Mouse (Mus musculus) heart, embryonic 11.5 days (tissue): ENCODE data around the gene Cap2. TPM values are rescaled to one million over a fixed set of nuclear protein-coding genes. Genes with fewer than 3 reads are reported as not detected.

Experiments
- ATAC-seq: fragments of 200-750 bp; cut with Nextera tagmentation; replicated peaks from 2 replicates; pipeline ENCODE4 v1.8.0; 2017; ENCODE audit warnings: moderate library complexity; ENCODE audit not compliant: insufficient number of reproducible peaks, low FRiP score, low TSS enrichment
- H3K27ac ChIP-seq: fragments of 300-500 bp; sonication (generic); 2 replicates; pipeline ENCODE4 v1.5.1; 2014; ENCODE audit warnings: mild to moderate bottlenecking, low read depth, low read length
- H3K27me3 ChIP-seq: fragments of 300-500 bp; sonication (generic); 2 replicates; pipeline ENCODE4 v1.6.1; 2014; ENCODE audit warnings: mild to moderate bottlenecking, low read length, mixed read lengths; ENCODE audit not compliant: control insufficient read depth, insufficient read depth
- H3K36me3 ChIP-seq: fragments of 300-500 bp; sonication (generic); 2 replicates; pipeline ENCODE4 v1.6.1; 2014; ENCODE audit warnings: mild to moderate bottlenecking, low read length, moderate library complexity, mixed read lengths; ENCODE audit not compliant: control insufficient read depth, insufficient read depth
- H3K4me1 ChIP-seq: fragments of 300-500 bp; sonication (generic); 2 replicates; pipeline ENCODE4 v1.6.1; 2014; ENCODE audit warnings: low read length; ENCODE audit not compliant: control insufficient read depth, insufficient read depth
- H3K4me2 ChIP-seq: fragments of 300-500 bp; sonication (generic); 2 replicates; pipeline ENCODE4 v1.6.1; 2014; ENCODE audit warnings: mild to moderate bottlenecking, moderate library complexity
- H3K4me3 ChIP-seq: fragments of 300-500 bp; sonication (generic); 2 replicates; pipeline ENCODE4 v1.5.1; 2014; ENCODE audit warnings: low read depth, low read length
- H3K9ac ChIP-seq: fragments of 300-500 bp; sonication (generic); 2 replicates; pipeline ENCODE4 v1.6.1; 2014; ENCODE audit warnings: mild to moderate bottlenecking, low read depth, low read length, moderate library complexity
- H3K9me3 ChIP-seq: fragments of 300-500 bp; sonication (generic); replicated peaks from 2 replicates; pipeline ENCODE4 v1.6.1; 2016; ENCODE audit warnings: low read length; ENCODE audit not compliant: control insufficient read depth
- WGBS: fragments of 180-500 bp; shearing (Covaris S2); extraction: QIAGEN DNeasy Blood & Tissue Kit; methylation state at CpG from one replicate; pipeline ENCODE4 v1.1.7; 2014; ENCODE audit not compliant: insufficient replicate concordance; 5-methylcytosine and 5-hydroxymethylcytosine counted together
- polyA plus RNA-seq: library from polyadenylated mRNA; unstranded; fragments of >200 nt; fragmentation: Nextera tagmentation; extraction: Ambion mirVana; gene quantifications from 2 replicates; pipeline ENCODE4 v1.2.1, GENCODE M21; 2014

The Cap2 gene
- polyA plus RNA-seq, 1 experiment from 2014 or later = 122 TPM

DNA sequence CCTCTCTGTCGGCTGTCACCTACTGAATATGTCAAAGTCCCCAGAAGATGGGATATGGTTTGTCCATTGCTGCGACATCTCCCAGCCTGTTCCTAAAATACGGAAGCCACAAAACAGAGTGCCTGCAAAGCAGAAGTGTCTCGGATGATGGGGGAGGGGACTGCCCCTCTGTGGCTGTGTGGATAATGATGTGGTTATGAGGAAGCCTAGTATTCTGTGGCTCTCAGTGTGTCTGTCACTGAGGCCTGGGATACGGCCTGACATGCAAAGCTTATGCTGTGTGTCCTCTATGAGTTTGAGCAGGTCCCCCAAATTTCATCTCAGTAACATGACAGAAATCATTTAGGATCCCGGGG is 132.5 kb downstream of the Cap2 start:
- no peak overlapping the region for H3K4me2 ChIP-seq
- no peak overlapping the region for H3K9ac ChIP-seq
- no peak for ATAC-seq
- no peak overlapping the region for H3K27ac ChIP-seq
- H3K9me3 ChIP-seq = no peaks in the 10 kb centered on the region
- H3K36me3 ChIP-seq = peaks cover 18% of the 10 kb centered on the region
- 57% methylated on average over 6 of the region's 6 CpGs for WGBS
- no peaks in the 10 kb centered on the region for H3K4me1 ChIP-seq
- no peaks in the 10 kb centered on the region for H3K27me3 ChIP-seq
- no peak overlapping the region for H3K4me3 ChIP-seq

DNA sequence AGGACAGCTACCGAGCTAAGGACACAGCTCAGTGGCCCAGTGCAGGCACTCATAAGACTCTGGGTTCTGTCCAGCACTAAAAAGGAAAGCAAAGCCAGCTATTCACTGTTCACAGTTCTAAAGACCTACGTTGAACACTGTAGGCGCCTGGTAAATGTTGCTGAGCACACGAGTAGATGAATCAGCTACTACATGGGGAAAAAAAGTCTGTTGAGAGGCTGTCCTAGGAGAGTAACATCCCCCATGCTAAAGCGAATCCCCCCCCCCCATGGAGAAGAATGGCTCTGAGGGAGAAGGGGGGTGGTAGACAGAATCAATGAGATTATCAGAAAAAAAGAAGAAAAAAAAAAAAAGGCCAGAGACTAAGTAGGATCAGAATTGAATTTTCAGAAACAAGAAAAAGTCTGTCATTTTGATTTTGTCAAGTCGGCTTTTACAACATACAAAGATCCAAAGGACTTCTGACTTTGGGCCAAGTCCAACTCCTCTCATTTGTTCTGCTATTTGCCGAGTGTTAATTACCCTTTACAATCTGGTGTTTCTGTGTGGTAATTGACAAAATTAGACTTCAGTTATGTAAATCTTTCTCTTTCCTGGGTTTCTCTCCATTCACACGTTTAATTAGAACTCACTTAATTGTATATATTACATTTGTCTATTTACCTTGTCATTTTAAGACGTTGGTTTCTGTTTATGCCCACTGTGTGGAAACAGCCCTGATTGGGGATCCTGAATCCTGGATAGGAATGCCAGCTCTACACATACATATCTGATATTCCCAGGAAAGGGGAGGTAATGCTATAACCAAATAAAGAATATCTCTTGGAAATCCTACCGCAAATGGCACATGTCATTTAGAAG is 139.2 kb downstream of the Cap2 start:
- Histone ChIP-seq H3K4me3 (no peak overlapping the region), H3K4me1 (no peaks in the 10 kb centered on the region), H3K9ac (no peak overlapping the region), H3K9me3 (peaks cover 7% of the 10 kb centered on the region; the same call in 1 of the 2 replicates), H3K36me3 (peaks cover 38% of the 10 kb centered on the region), H3K27ac (no peak overlapping the region), H3K27me3 (no peaks in the 10 kb centered on the region), H3K4me2 (no peak overlapping the region)
- ATAC-seq = no peak
- 90% methylated on average over 10 of the region's 10 CpGs for WGBS

- Histone ChIP-seq H3K9me3 (peaks cover 7% of the 10 kb centered on the region; the same call in 1 of the 2 replicates), H3K4me1 (no peaks in the 10 kb centered on the region), H3K4me2 (no peak overlapping the region), H3K9ac (no peak overlapping the region), H3K4me3 (no peak overlapping the region), H3K27me3 (no peaks in the 10 kb centered on the region), H3K27ac (no peak overlapping the region), H3K36me3 (peaks cover 30% of the 10 kb centered on the region)
- WGBS = 80% methylated on average over 4 of the region's 4 CpGs
- ATAC-seq = no peak
Measured at GRCm38 (mm10) chr13:46642318-46642717, 140.7 kb downstream of the Cap2 start.

DNA sequence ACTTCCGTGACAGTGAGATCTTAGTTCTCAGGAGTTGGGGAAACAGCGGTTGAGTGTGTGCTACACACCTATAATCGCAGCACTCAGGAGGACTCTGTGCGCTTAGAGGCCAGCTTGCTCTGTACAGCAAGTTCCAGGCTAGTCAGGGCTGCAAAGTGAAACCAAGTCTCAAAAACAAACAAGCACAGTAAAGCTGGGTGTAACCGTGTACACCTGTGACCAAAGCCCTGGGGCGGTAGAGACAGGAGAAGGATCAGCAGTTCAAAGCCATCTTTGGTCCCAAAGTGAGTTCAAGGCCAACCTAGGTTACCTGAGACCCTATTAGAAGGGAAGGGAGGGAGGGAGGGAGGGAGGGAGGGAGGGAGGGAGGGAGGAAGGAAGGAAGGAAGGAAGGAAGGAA is 142.5 kb downstream of the Cap2 start:
- H3K4me2 ChIP-seq = no peak overlapping the region
- no peaks in the 10 kb centered on the region for H3K27me3 ChIP-seq
- H3K4me3 ChIP-seq = no peak overlapping the region
- peaks cover 7% of the 10 kb centered on the region; the same call in 1 of the 2 replicates for H3K9me3 ChIP-seq
- H3K27ac ChIP-seq = no peak overlapping the region
- no peak for ATAC-seq
- WGBS = 86% methylated on average over 6 of the region's 6 CpGs
- H3K36me3 ChIP-seq = peaks cover 24% of the 10 kb centered on the region
- H3K9ac ChIP-seq = no peak overlapping the region
- H3K4me1 ChIP-seq = no peaks in the 10 kb centered on the region

DNA sequence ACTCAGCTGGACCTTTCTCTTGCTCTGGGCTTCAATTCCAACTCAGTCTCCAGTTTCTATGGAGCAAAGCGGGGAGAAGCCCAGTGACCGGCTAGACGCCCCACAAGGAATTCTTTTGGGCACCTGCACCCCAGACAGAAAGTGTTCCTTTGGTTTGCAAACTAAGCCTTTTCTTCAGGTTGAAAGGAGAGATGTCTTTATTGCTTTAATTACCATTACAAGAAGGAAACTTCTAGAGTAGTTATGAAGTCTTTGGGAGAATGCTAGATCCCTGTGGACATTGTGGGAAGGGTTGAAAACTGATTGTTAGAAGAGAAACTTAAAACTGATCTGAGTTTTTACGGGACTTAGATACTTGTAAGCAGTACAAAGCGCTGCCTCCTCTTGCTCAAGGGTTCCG is 143.8 kb downstream of the Cap2 start:
- Histone ChIP-seq H3K9ac (no peak overlapping the region), H3K4me1 (no peaks in the 10 kb centered on the region), H3K4me2 (no peak overlapping the region), H3K36me3 (peaks cover 16% of the 10 kb centered on the region), H3K27ac (no peak overlapping the region), H3K27me3 (no peaks in the 10 kb centered on the region), H3K4me3 (no peak overlapping the region), H3K9me3 (peaks cover 7% of the 10 kb centered on the region; the same call in 1 of the 2 replicates)
- no peak for ATAC-seq
- WGBS = 82% methylated on average over 6 of the region's 6 CpGs

DNA sequence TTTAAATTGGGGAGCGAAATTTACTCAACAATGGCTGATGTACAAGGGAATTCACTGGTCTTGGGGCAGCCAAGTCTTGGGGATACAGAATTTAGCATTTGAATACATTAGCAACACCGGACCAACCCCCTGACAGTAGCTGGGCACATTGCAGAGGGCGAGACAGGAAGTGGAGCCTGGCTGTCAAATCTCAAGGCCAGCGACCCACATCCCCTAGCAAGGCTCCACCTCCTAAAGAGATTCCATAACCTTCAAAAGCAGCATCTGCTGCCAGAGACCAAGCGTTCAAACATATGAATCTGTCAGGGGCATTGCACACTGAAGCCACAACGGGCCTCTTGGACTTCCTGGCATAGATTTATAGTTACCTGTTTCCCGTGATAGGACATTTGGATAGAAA is 150.2 kb downstream of the Cap2 start:
- Histone ChIP-seq H3K36me3 (peaks cover 8% of the 10 kb centered on the region; the same call in 1 of the 2 replicates), H3K4me3 (no peak overlapping the region), H3K27ac (no peak overlapping the region), H3K9me3 (no peaks in the 10 kb centered on the region), H3K27me3 (no peaks in the 10 kb centered on the region), H3K4me1 (no peaks in the 10 kb centered on the region), H3K4me2 (no peak overlapping the region), H3K9ac (no peak overlapping the region)
- WGBS = 80% methylated on average over 7 of the region's 7 CpGs
- no peak for ATAC-seq

- H3K9ac ChIP-seq = no peak overlapping the region
- H3K27ac ChIP-seq = no peak overlapping the region
- no peak overlapping the region for H3K4me2 ChIP-seq
- H3K4me3 ChIP-seq = no peak overlapping the region
- H3K27me3 ChIP-seq = no peaks in the 10 kb centered on the region
- H3K9me3 ChIP-seq = no peaks in the 10 kb centered on the region
- no peaks in the 10 kb centered on the region for H3K4me1 ChIP-seq
- 85% methylated on average over 7 of the region's 7 CpGs for WGBS
- no peak for ATAC-seq
- H3K36me3 ChIP-seq = peaks cover 8% of the 10 kb centered on the region; the same call in 1 of the 2 replicates
Measured at GRCm38 (mm10) chr13:46652671-46653070, 151.0 kb downstream of the Cap2 start.

DNA sequence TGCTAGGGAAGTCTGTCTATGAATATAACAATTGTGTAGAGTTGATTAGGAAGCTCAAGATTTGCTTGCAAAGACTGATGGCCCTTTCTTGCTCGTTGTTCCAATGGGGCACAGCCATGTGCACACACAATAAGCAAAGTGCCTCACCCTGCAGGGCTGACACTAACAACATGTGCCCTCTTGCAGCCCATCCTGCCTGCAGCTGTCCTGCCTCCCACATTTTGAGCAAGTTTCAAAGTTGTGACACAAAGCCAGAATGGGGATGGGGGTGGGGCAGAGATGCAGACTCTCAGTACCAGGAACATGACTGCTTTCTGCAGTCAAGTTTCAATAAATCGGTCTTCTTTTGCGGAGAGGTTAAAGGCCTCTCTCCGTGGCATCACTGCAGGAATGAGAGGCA is 152.0 kb downstream of the Cap2 start:
- peaks cover 7% of the 10 kb centered on the region; the same call in 1 of the 2 replicates for H3K36me3 ChIP-seq
- no peaks in the 10 kb centered on the region for H3K4me1 ChIP-seq
- H3K9me3 ChIP-seq = no peaks in the 10 kb centered on the region
- 76% methylated on average over 4 of the region's 4 CpGs for WGBS
- H3K27ac ChIP-seq = no peak overlapping the region
- no peak overlapping the region for H3K9ac ChIP-seq
- H3K4me2 ChIP-seq = no peak overlapping the region
- H3K27me3 ChIP-seq = no peaks in the 10 kb centered on the region
- no peak overlapping the region for H3K4me3 ChIP-seq
- ATAC-seq = no peak

DNA sequence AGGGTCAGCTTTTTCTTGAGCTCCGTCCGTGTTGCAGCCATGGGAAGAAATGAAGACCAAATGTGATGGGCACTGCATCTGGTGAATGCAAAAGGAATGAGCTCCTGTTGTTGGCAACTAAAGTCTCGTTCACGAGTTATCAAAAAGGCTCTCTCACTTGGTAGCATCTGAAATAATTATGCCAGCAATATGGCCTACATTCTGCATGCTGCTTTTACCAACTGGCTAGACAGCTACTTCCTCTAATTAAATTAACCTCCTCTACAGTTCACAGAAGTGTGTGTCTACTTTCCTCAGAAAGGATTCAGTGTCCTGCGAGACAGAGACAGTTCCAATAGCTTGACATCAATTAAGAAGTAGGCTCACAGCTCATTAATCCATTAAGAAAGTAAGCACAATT is 152.9 kb downstream of the Cap2 start:
- no peaks in the 10 kb centered on the region for H3K27me3 ChIP-seq
- peaks cover 7% of the 10 kb centered on the region; the same call in 1 of the 2 replicates for H3K36me3 ChIP-seq
- no peak overlapping the region for H3K4me2 ChIP-seq
- H3K9me3 ChIP-seq = no peaks in the 10 kb centered on the region
- H3K4me3 ChIP-seq = no peak overlapping the region
- 80% methylated on average over 5 of the region's 5 CpGs for WGBS
- no peak for ATAC-seq
- H3K27ac ChIP-seq = no peak overlapping the region
- H3K4me1 ChIP-seq = no peaks in the 10 kb centered on the region
- H3K9ac ChIP-seq = no peak overlapping the region
